Mouse (Mus musculus): ENCODE results near the gene Lypd6b. TPM values are rescaled to one million over a fixed set of nuclear protein-coding genes. Genes with fewer than 3 reads are reported as not detected.

The Lypd6b gene
- polyA plus RNA-seq (2012): 0.04 TPM in 1 of 2 replicates, not detected in the other

GRCm38 (mm10) chr2:49787376-49788050, at the start of gene Lypd6b:
Gene Lypd6b (plus strand): TSS chr2:49787688.

Other genes starting within 250 kb of the Lypd6b start
- gene Kif5c, start 168.4 kb upstream of the Lypd6b start, polyA plus RNA-seq (2012): 0.03 and 0.05 TPM in 2 replicates